Mouse (Mus musculus) midbrain, embryonic 10.5 days (tissue): ENCODE measurements at regions not wholly inside any gene's neighbourhood (a gene's known extent, or its start where the extent isn't known, plus 50 kb on each side); places are given as distances from the start of the nearest gene placed in this dataset.
A peak's percentile ranks its signal among the peaks of the same experiment; 100 is the strongest.
"Not testable (repeated sequence)": the region's sequence is repeated elsewhere in the genome, so short reads cannot be mapped to it uniquely, and the experiment has no call there.

ENCODE experiments used
- DNase-seq: peaks from one replicate; pipeline ENCODE4 v3.0.0-alpha.2; 2017; ENCODE audit warnings: low spot score
- H3K27ac ChIP-seq: fragments of 300-500 bp; sonication (generic); replicated peaks from 2 replicates; pipeline ENCODE4 v1.5.1; 2016; ENCODE audit warnings: mild to moderate bottlenecking
- H3K27me3 ChIP-seq: fragments of 300-500 bp; sonication (generic); 2 replicates; pipeline ENCODE4 v1.6.1; 2016; ENCODE audit warnings: low read depth, mild to moderate bottlenecking; ENCODE audit not compliant: poor library complexity, severe bottlenecking
- H3K36me3 ChIP-seq: fragments of 300-500 bp; sonication (generic); 2 replicates; pipeline ENCODE4 v1.6.1; 2016; ENCODE audit warnings: mild to moderate bottlenecking, moderate library complexity
- H3K4me1 ChIP-seq: fragments of 300-500 bp; sonication (generic); 2 replicates; pipeline ENCODE4 v1.6.1; 2016
- H3K4me3 ChIP-seq: fragments of 300-500 bp; sonication (generic); 2 replicates; pipeline ENCODE4 v1.5.1; 2016; ENCODE audit warnings: mild to moderate bottlenecking, moderate library complexity
- H3K9me3 ChIP-seq: fragments of 300-500 bp; sonication (generic); replicated peaks from 2 replicates; pipeline ENCODE4 v1.6.1; 2016; ENCODE audit warnings: mild to moderate bottlenecking
- WGBS: fragments of 180-500 bp; shearing (Covaris S2); methylation state at CpG from one replicate; pipeline ENCODE4 v1.1.7; 2016; 5-methylcytosine and 5-hydroxymethylcytosine counted together

DNA sequence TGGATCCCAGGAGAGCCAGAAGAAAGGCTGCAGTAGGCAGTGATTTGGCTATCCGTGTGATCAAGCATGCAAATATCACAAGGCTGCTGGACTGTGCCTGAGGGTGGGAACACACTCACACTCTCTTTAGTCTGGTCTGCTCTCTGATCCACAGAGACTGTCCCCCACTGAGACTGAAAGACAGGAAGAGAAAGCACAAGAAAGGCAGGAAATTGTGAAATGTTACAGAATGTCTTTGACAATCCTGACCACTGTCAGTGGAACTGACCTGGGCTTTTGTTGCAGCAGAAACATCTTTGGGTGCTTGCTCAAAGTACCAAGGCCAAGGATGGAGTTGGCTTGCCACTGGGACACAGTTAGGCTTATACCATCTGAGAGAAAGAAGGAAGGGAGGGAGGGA lies 52.3 kb upstream of the Gpd2 start:
- H3K27me3 ChIP-seq: no peaks in the 10 kb centered on the region
- WGBS: 26% methylated on average over 1 of the region's 1 CpGs
- no peak overlapping the region for H3K27ac ChIP-seq
- H3K36me3 ChIP-seq: no peaks in the 10 kb centered on the region
- H3K4me1 ChIP-seq: peaks cover 16% of the 10 kb centered on the region; the same call in 1 of the 2 replicates
- H3K9me3 ChIP-seq: no peaks in the 10 kb centered on the region
- no peak overlapping the region for H3K4me3 ChIP-seq
- no peak for DNase-seq

DNA sequence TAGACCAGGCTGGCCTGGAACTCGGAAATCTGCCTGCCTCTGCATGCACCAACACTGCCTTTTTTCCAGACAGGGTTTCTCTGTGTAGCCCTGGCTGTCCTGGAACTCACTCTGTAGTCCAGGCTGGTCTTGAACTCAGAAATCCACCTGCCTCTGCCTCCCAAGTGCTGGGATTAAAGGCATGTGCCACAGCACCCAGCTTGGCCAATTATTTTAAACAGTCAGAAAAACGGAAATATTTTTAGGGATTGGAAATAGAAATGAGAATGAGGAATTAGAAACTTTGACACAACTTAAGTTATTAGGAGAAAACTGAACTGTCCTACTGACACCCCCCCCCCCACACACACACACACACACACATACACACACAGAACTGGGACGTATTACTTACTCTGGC lies 54.3 kb upstream of the Gpd2 start:
- H3K27me3 ChIP-seq, H3K27ac ChIP-seq, DNase-seq, H3K9me3 ChIP-seq, H3K36me3 ChIP-seq, H3K4me3 ChIP-seq: not testable (repeated sequence)
- 83% methylated on average over 3 of the region's 3 CpGs for WGBS
- peaks cover 12% of the 10 kb centered on the region; the same call in 1 of the 2 replicates for H3K4me1 ChIP-seq

DNA sequence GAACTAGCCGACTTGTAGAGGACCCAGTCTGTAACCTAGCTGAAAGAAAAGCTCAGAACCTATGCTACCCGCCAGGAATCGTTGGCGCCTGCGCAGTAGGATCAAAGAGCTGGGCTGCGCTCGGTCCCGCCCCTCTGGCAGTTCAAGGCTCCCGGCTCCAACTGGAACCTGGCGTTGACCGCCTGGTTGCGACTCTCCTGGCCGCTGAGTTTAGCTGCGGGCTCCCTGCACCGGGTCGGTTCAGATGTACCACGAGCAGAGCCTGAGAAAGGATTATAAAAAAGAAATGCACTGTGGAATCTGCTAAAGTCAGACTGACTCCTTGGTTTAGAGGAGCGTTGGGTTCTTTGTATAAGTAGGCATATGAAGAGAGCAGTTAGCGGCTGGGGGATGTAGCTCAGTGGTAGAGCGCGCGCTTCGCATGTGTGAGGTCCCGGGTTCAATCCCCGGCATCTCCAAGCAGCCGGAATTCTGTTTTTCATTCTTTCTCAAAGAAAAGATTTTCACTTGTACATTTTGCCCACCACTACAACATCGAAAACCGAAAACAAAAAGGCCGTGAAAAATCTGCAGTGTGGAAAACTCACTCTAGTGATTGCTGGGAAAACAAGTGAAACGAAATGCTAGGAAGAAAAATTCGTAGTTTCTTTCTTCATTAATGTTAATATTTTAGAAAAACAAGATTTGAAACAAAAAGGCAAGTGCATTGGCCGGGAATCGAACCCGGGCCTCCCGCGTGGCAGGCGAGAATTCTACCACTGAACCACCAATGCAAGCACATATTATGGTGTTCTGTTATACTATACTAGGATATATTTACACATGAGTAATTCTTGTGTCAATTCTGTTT lies 55.5 kb upstream of the Gpd2 start:
- no peaks in the 10 kb centered on the region for H3K36me3 ChIP-seq
- peak; percentile 93 for DNase-seq
- H3K4me1 ChIP-seq: peaks cover 12% of the 10 kb centered on the region; the same call in 1 of the 2 replicates
- H3K9me3 ChIP-seq: no peaks in the 10 kb centered on the region
- H3K27ac ChIP-seq: peak overlapping the region; percentile 88
- 2% methylated on average over 37 of the region's 37 CpGs for WGBS
- H3K4me3 ChIP-seq: peak overlapping the region; percentile 63
- no peaks in the 10 kb centered on the region for H3K27me3 ChIP-seq

DNA sequence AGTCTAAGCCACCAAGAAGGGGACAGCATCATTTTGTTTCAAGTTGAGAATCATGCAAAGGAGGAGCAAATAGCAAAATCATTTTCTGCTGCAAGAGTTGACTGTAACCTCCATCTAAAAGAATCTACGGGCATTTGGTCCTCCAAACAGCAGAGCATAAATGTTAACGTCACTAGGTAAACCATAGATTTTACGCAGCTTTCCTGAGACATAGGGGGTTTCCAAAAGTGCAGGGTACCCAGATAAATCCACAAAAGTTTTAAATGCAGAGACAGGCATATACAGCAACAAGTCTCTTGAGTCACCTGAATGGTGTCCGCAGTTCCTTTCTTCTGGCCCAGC lies 56.1 kb upstream of the Gpd2 start:
- Histone ChIP-seq H3K4me3 (peak overlapping the region; percentile 63), H3K9me3 (no peaks in the 10 kb centered on the region), H3K27ac (peak overlapping the region; percentile 88), H3K36me3 (no peaks in the 10 kb centered on the region), H3K4me1 (peaks cover 12% of the 10 kb centered on the region; the same call in 1 of the 2 replicates), H3K27me3 (no peaks in the 10 kb centered on the region)
- WGBS: 20% methylated on average over 4 of the region's 4 CpGs
- DNase-seq: no peak

DNA sequence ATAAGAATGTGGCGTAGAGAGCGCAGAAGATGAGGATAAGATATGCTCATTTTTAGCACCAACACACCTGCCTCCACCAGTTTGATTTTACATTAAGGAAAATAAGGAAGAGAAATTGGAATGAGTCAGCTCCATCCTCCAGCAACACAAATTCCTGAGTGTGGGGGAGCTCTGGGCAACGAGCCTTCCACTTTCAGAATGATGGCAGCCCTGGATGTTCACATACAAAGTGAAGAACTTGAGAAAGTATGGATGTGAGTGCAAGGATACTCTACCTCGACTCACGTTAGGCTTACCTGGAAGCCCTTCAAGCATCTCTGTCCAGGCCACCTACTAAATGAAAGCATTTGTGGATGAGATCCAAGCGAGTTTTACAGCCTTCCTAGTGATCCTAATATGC lies 54.3 kb upstream of the Nr4a2 start:
- Histone ChIP-seq H3K36me3 (no peaks in the 10 kb centered on the region), H3K27me3 (no peaks in the 10 kb centered on the region), H3K4me3 (no peak overlapping the region), H3K27ac (no peak overlapping the region), H3K4me1 (peaks cover 6% of the 10 kb centered on the region; the same call in 1 of the 2 replicates), H3K9me3 (no peaks in the 10 kb centered on the region)
- no peak for DNase-seq
- 87% methylated on average over 6 of the region's 6 CpGs for WGBS

DNA sequence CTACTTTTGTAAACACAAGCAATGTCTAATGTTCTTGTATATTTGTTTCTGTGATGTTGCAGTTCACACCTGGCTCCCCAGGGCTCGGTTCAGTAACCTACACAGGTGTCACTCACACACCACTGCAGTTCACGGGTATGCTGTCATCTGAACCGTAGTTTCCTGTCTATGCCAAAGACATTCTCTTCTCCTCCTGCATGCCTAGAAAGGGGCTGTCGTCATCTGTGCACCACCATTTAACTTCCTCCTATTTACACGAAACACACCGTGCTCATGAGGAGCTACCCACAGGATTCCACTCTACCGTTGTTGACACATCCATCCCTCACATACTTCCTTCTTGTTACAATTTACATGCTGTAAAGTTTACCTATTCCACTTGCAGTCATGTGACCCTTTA lies 52.7 kb upstream of the Nr4a2 start:
- DNase-seq: no peak
- Histone ChIP-seq H3K27ac (no peak overlapping the region), H3K36me3 (no peaks in the 10 kb centered on the region), H3K9me3 (no peaks in the 10 kb centered on the region), H3K4me3 (no peak overlapping the region), H3K27me3 (no peaks in the 10 kb centered on the region), H3K4me1 (peaks cover 6% of the 10 kb centered on the region; the same call in 1 of the 2 replicates)
- WGBS: 93% methylated on average over 7 of the region's 7 CpGs

DNA sequence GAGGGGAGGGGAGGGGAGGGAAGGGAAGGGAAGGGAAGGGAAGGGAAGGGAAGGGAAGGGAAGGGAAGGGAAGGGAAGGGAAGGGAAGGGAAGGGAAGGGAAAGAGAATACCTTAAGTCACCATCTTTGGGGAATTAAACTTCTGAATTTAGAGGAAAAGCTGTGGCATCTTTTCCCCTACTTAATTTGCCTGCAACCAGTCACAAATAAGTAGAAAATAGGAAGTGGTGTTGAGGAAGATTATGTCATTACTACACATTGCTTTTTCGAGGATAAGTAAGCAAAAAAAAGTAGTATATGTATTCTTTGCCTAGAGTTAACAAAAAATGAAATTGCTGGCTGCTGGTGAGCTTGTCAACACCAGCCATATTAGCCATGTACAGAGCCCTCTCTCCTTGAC lies 51.4 kb upstream of the Nr4a2 start:
- DNase-seq: no peak
- WGBS: 74% methylated on average over 1 of the region's 1 CpGs

More for the DNA sequence above, 51.4 kb upstream of the Nr4a2 start:
- H3K27ac ChIP-seq: no peak overlapping the region
- no peak overlapping the region for H3K4me3 ChIP-seq
- H3K36me3 ChIP-seq: no peaks in the 10 kb centered on the region
- H3K9me3 ChIP-seq: no peaks in the 10 kb centered on the region
- H3K4me1 ChIP-seq: no peaks in the 10 kb centered on the region
- no peaks in the 10 kb centered on the region for H3K27me3 ChIP-seq
